Mouse (Mus musculus) embryonic facial prominence, embryonic 14.5 days (tissue): Measurements from ENCODE around the gene Ifi35. TPM values are rescaled to one million over a fixed set of nuclear protein-coding genes. Genes with fewer than 3 reads are reported as not detected.

ENCODE experiments used
- ATAC-seq: fragments of 200-750 bp; cut with Nextera tagmentation; 2 replicates; pipeline ENCODE4 v1.8.0; 2017; ENCODE audit warnings: low read depth, moderate number of reproducible peaks, moderate TSS enrichment
- DNase-seq: peaks from one replicate; pipeline ENCODE4 v3.0.0-alpha.2; 2015; ENCODE audit warnings: low spot score
- H3K27ac ChIP-seq: fragments of 300-500 bp; sonication (generic); replicated peaks from 2 replicates; pipeline ENCODE4 v1.5.1; 2014; ENCODE audit warnings: low read depth, mild to moderate bottlenecking, low read length, moderate library complexity
- H3K27me3 ChIP-seq: fragments of 300-500 bp; sonication (generic); replicated peaks from 2 replicates; pipeline ENCODE4 v1.6.1; 2014; ENCODE audit warnings: low read length; ENCODE audit not compliant: control insufficient read depth, insufficient read depth
- H3K36me3 ChIP-seq: fragments of 300-500 bp; sonication (generic); 2 replicates; pipeline ENCODE4 v1.6.1; 2014; ENCODE audit warnings: low read length, mixed read lengths; ENCODE audit not compliant: control insufficient read depth, insufficient read depth
- H3K4me1 ChIP-seq: fragments of 300-500 bp; sonication (generic); 2 replicates; pipeline ENCODE4 v1.6.1; 2014; ENCODE audit warnings: antibody characterized with exemption, low read length; ENCODE audit not compliant: control insufficient read depth, insufficient read depth
- H3K4me2 ChIP-seq: fragments of 300-500 bp; sonication (generic); 2 replicates; pipeline ENCODE4 v1.6.1; 2014; ENCODE audit warnings: low read depth, mild to moderate bottlenecking, low read length, moderate library complexity, mixed read lengths
- H3K4me3 ChIP-seq: fragments of 300-500 bp; sonication (generic); 2 replicates; pipeline ENCODE4 v1.5.1; 2014; ENCODE audit warnings: low read depth, mild to moderate bottlenecking, low read length
- H3K9ac ChIP-seq: fragments of 300-500 bp; sonication (generic); 2 replicates; pipeline ENCODE4 v1.6.1; 2014; ENCODE audit warnings: low read depth, mild to moderate bottlenecking, low read length, moderate library complexity, mixed read lengths
- H3K9me3 ChIP-seq: fragments of 300-500 bp; sonication (generic); 2 replicates; pipeline ENCODE4 v1.6.1; 2016; ENCODE audit warnings: low read length; ENCODE audit not compliant: control insufficient read depth
- WGBS: fragments of 180-500 bp; shearing (Covaris S2); extraction: QIAGEN DNeasy Blood & Tissue Kit; methylation state at CpG from one replicate; pipeline ENCODE4 v1.1.7; 2014; 5-methylcytosine and 5-hydroxymethylcytosine counted together
- polyA plus RNA-seq: library from polyadenylated mRNA; unstranded; fragments of >200 nt; fragmentation: Nextera tagmentation; extraction: Ambion mirVana; gene quantifications from 2 replicates; pipeline ENCODE4 v1.2.1, GENCODE M21; 2014

The Ifi35 gene
- polyA plus RNA-seq, 1 experiment from 2014 or later = 14.3 TPM

- no peaks in the 10 kb centered on the region for H3K9me3 ChIP-seq
- 0 out of 2 replicates have a peak, but pooled peaks cover 6% of the 10 kb centered on the region for H3K4me1 ChIP-seq
- ATAC-seq (no peak), DNase-seq (no peak)
- no peak overlapping the region for H3K4me3 ChIP-seq
- H3K9ac ChIP-seq = no peak overlapping the region
- H3K36me3 ChIP-seq = no peaks in the 10 kb centered on the region
- no peaks in the 10 kb centered on the region for H3K27me3 ChIP-seq
- no peak overlapping the region for H3K27ac ChIP-seq
- 72% methylated on average over 10 of the region's 10 CpGs for WGBS
- no peak overlapping the region for H3K4me2 ChIP-seq
Measured at GRCm38 (mm10) chr11:101452093-101452774, 4.0 kb downstream of the Ifi35 start.

GRCm38 (mm10) chr11:101454702-101455101 is 6.5 kb downstream of the Ifi35 start:
- H3K4me1 ChIP-seq = 0 out of 2 replicates have a peak, but pooled peaks cover 6% of the 10 kb centered on the region
- no peaks in the 10 kb centered on the region for H3K27me3 ChIP-seq
- H3K36me3 ChIP-seq = peaks cover 22% of the 10 kb centered on the region; the same call in 1 of the 2 replicates
- no peak overlapping the region for H3K9ac ChIP-seq
- 30% methylated on average over 6 of the region's 6 CpGs for WGBS
- DNase-seq = peak; percentile 72
- 0 out of 2 replicates have a peak overlapping the region, but pooled peaks have one; percentile 15 for H3K27ac ChIP-seq
- ATAC-seq = peak; percentile 56; the same call in 1 of the 2 replicates
- no peak overlapping the region for H3K4me2 ChIP-seq
- no peak overlapping the region for H3K4me3 ChIP-seq
- no peaks in the 10 kb centered on the region for H3K9me3 ChIP-seq

GRCm38 (mm10) chr11:101455627-101456026 is 7.4 kb downstream of the Ifi35 start:
- Histone ChIP-seq H3K9ac (no peak overlapping the region), H3K27me3 (no peaks in the 10 kb centered on the region), H3K9me3 (no peaks in the 10 kb centered on the region), H3K36me3 (peaks cover 30% of the 10 kb centered on the region; the same call in 1 of the 2 replicates), H3K4me2 (no peak overlapping the region), H3K4me1 (0 out of 2 replicates have a peak, but pooled peaks cover 6% of the 10 kb centered on the region), H3K4me3 (no peak overlapping the region), H3K27ac (no peak overlapping the region)
- no peak for DNase-seq
- no peak for ATAC-seq
- WGBS = 84% methylated on average over 7 of the region's 7 CpGs

GRCm38 (mm10) chr11:101457631-101458030 is 9.4 kb downstream of the Ifi35 start:
- WGBS = 88% methylated on average over 9 of the region's 9 CpGs
- Histone ChIP-seq H3K36me3 (peaks cover 47% of the 10 kb centered on the region), H3K27ac (no peak overlapping the region), H3K9me3 (no peaks in the 10 kb centered on the region), H3K4me3 (no peak overlapping the region), H3K9ac (no peak overlapping the region), H3K4me2 (no peak overlapping the region), H3K4me1 (0 out of 2 replicates have a peak, but pooled peaks cover 6% of the 10 kb centered on the region), H3K27me3 (no peaks in the 10 kb centered on the region)
- DNase-seq = no peak
- no peak for ATAC-seq

GRCm38 (mm10) chr11:101458217-101458616 is 10.0 kb downstream of the Ifi35 start:
- Histone ChIP-seq H3K27ac (no peak overlapping the region), H3K27me3 (no peaks in the 10 kb centered on the region), H3K4me1 (peaks cover 7% of the 10 kb centered on the region; the same call in 1 of the 2 replicates), H3K36me3 (peaks cover 51% of the 10 kb centered on the region), H3K9ac (no peak overlapping the region), H3K4me3 (no peak overlapping the region), H3K9me3 (no peaks in the 10 kb centered on the region), H3K4me2 (no peak overlapping the region)
- DNase-seq = no peak
- 82% methylated on average over 12 of the region's 12 CpGs for WGBS
- ATAC-seq = no peak

GRCm38 (mm10) chr11:101459716-101460115 is 11.5 kb downstream of the Ifi35 start:
- 39% methylated on average over 6 of the region's 6 CpGs for WGBS
- peaks cover 14% of the 10 kb centered on the region for H3K4me1 ChIP-seq
- no peak for DNase-seq
- H3K9ac ChIP-seq = peak overlapping the region; percentile 3; the same call in 1 of the 2 replicates
- H3K9me3 ChIP-seq = no peaks in the 10 kb centered on the region
- ATAC-seq = no peak
- no peaks in the 10 kb centered on the region for H3K27me3 ChIP-seq
- no peak overlapping the region for H3K4me3 ChIP-seq
- no peak overlapping the region for H3K4me2 ChIP-seq
- peaks cover 51% of the 10 kb centered on the region for H3K36me3 ChIP-seq
- no peak overlapping the region for H3K27ac ChIP-seq

- H3K27ac ChIP-seq = no peak overlapping the region
- H3K27me3 ChIP-seq = no peaks in the 10 kb centered on the region
- no peaks in the 10 kb centered on the region for H3K9me3 ChIP-seq
- no peak for ATAC-seq
- WGBS = 84% methylated on average over 15 of the region's 15 CpGs
- H3K36me3 ChIP-seq = peaks cover 51% of the 10 kb centered on the region
- H3K4me3 ChIP-seq = no peak overlapping the region
- peaks cover 14% of the 10 kb centered on the region for H3K4me1 ChIP-seq
- H3K4me2 ChIP-seq = no peak overlapping the region
- no peak overlapping the region for H3K9ac ChIP-seq
- DNase-seq = no peak
Measured at GRCm38 (mm10) chr11:101460321-101460720, 12.1 kb downstream of the Ifi35 start.

- Histone ChIP-seq H3K9ac (no peak overlapping the region), H3K4me2 (no peak overlapping the region), H3K4me3 (no peak overlapping the region), H3K36me3 (peaks cover 51% of the 10 kb centered on the region), H3K27ac (no peak overlapping the region), H3K9me3 (no peaks in the 10 kb centered on the region), H3K27me3 (no peaks in the 10 kb centered on the region), H3K4me1 (peaks cover 14% of the 10 kb centered on the region)
- 89% methylated on average over 14 of the region's 14 CpGs for WGBS
- no peak for DNase-seq
- no peak for ATAC-seq
Measured at GRCm38 (mm10) chr11:101462141-101462540, 13.9 kb downstream of the Ifi35 start.
